19 mouse cellular contexts compared by ENCODE assay signal in genomic region chr9:61367156-61367555, GRCm38 (mm10).
"Had no signal": no experiment of that assay in that cellular context is flagged by ENCODE, and none has a peak within 500 bp of the region (broad histone marks: within the 10 kb centered on the region; RNA-seq: fewer than 3 reads in every experiment).

No protein-coding gene starts in this region.

- ATAC-seq: hindbrain, postnatal 0 days; liver, embryonic 12.5 days had no signal

- DNase-seq: gastrocnemius, postnatal 14 days; gastrocnemius, postnatal 36 days; heart, adult 11 months; heart, postnatal 14 days; heart, postnatal 36 days; kidney, postnatal 4 days; layer of hippocampus, adult 9-11 months; layer of hippocampus, postnatal 36 days; left cerebral cortex, postnatal 4 days had no signal

- H3K4me3 ChIP-seq: heart, embryonic 13.5 days; heart, embryonic 15.5 days; hindbrain, embryonic 13.5 days; hindbrain, embryonic 15.5 days; limb, embryonic 13.5 days; limb, embryonic 15.5 days; liver, embryonic 12.5 days had no signal

- H3K9ac ChIP-seq: heart, embryonic 13.5 days; heart, embryonic 15.5 days; hindbrain, embryonic 13.5 days; hindbrain, embryonic 15.5 days; limb, embryonic 13.5 days; limb, embryonic 15.5 days; liver, embryonic 12.5 days; liver, embryonic 14.5 days had no signal

- H3K4me2 ChIP-seq: heart, embryonic 11.5 days; heart, embryonic 13.5 days; heart, embryonic 15.5 days; hindbrain, embryonic 13.5 days; hindbrain, embryonic 15.5 days; limb, embryonic 13.5 days; limb, embryonic 15.5 days; liver, embryonic 12.5 days had no signal

- H3K9me3 ChIP-seq: heart, embryonic 13.5 days; heart, embryonic 15.5 days; hindbrain, embryonic 13.5 days; hindbrain, embryonic 15.5 days; limb, embryonic 13.5 days; limb, embryonic 15.5 days; liver, embryonic 12.5 days had no signal

- H3K36me3 ChIP-seq: heart, embryonic 13.5 days; heart, embryonic 15.5 days; hindbrain, embryonic 13.5 days; hindbrain, embryonic 15.5 days; limb, embryonic 13.5 days; limb, embryonic 15.5 days; liver, embryonic 12.5 days had no signal

- H3K27ac ChIP-seq: heart, embryonic 13.5 days; heart, embryonic 15.5 days; hindbrain, embryonic 13.5 days; hindbrain, embryonic 15.5 days; hindbrain, postnatal 0 days; limb, embryonic 13.5 days; limb, embryonic 15.5 days; liver, embryonic 12.5 days; liver, embryonic 14.5 days had no signal
